Mouse (Mus musculus) lung, adult 2 months (tissue): ENCODE measurements around the gene Plxdc1. TPM values are rescaled to one million over a fixed set of nuclear protein-coding genes. Genes with fewer than 3 reads are reported as not detected.

ENCODE experiments used
- DNase-seq: peaks from one replicate; pipeline ENCODE4 v3.0.0; 2022
- H3K4me1 ChIP-seq: fragments of 200-500 bp; 2 replicates; pipeline ENCODE4 v1.6.1; 2011; ENCODE audit warnings: low read length; ENCODE audit not compliant: control insufficient read depth, insufficient read depth
- H3K4me3 ChIP-seq: fragments of 200-500 bp; replicated peaks from 2 replicates; pipeline ENCODE3; 2011; ENCODE audit warnings: low read depth, mild to moderate bottlenecking, control low read depth, low read length; ENCODE audit errors: extremely low read depth
- CTCF ChIP-seq: fragments of 200-500 bp; IDR thresholded peaks from 2 replicates; pipeline ENCODE4 v1.5.1; 2011; ENCODE audit warnings: mild to moderate bottlenecking, low read length, control low read depth; ENCODE audit not compliant: insufficient read depth
- POLR2A ChIP-seq: fragments of 200-500 bp; IDR thresholded peaks from 2 replicates; pipeline ENCODE4 v1.6.1; 2011; ENCODE audit warnings: low read depth, mild to moderate bottlenecking, control low read depth, low read length, borderline replicate concordance; ENCODE audit errors: extremely low read depth
- WGBS: fragments of 180-500 bp; shearing (Covaris S2); methylation state at CpG from one replicate; pipeline ENCODE4 v1.1.7; 2018; 5-methylcytosine and 5-hydroxymethylcytosine counted together
- polyA plus RNA-seq: library from polyadenylated mRNA; depleted of rRNA; stranded (reverse); fragments of >200 nt; gene quantifications from 2 replicates; pipeline ENCODE4 v1.2.3, GENCODE M21; 2012

The Plxdc1 gene
- polyA plus RNA-seq, 1 experiment = 20.9 TPM

DNA sequence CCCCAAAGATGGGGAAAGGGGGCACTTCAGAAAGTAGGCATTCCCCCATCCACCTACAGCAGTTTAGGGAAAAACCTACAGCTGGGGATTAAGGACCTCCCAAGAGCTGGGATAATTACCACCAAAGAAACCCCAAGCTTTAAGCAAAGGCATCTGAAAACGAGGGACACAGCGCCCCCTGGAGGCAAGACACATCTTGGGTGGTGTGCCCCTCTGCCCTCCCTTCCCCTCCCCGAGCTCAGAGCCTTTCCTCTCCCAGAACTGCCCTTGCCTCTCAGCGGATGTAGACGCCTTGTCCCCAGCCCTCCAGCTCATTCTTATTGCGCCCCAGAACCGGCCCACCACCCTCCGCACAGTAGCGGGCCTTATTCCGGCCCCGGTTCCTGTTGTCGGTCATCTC is 16.4 kb upstream of the Plxdc1 start:
- TF ChIP-seq POLR2A (no peak), CTCF (peak; percentile 83)
- peak; percentile 77 for DNase-seq
- H3K4me3 ChIP-seq = peak overlapping the region; percentile 52
- WGBS = 24% methylated on average over 12 of the region's 12 CpGs
- peaks cover 5% of the 10 kb centered on the region; the same call in 1 of the 2 replicates for H3K4me1 ChIP-seq

DNA sequence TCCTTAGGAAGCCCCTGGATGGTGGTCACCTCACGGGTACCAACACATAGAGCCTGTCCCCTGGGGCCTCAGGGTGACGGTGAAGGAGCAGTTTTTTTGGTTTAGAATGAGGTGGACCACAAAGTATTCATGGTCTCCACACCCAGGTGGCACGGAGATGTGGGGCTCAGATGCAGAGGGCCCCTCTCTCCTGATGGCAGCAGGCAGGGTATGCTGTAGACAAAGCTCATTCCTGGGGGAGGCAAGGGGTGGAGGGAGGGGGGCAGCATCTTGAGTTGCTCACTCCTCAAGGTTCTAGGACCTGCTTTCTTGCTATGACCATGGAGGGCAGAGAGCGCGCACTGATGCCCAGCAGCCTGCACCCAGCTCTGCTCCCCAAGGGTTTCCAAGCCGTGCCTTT is 15.7 kb upstream of the Plxdc1 start:
- 71% methylated on average over 6 of the region's 6 CpGs for WGBS
- H3K4me1 ChIP-seq = peaks cover 5% of the 10 kb centered on the region; the same call in 1 of the 2 replicates
- DNase-seq = no peak
- TF ChIP-seq CTCF = no peak
- TF ChIP-seq POLR2A = no peak
- H3K4me3 ChIP-seq = no peak overlapping the region

DNA sequence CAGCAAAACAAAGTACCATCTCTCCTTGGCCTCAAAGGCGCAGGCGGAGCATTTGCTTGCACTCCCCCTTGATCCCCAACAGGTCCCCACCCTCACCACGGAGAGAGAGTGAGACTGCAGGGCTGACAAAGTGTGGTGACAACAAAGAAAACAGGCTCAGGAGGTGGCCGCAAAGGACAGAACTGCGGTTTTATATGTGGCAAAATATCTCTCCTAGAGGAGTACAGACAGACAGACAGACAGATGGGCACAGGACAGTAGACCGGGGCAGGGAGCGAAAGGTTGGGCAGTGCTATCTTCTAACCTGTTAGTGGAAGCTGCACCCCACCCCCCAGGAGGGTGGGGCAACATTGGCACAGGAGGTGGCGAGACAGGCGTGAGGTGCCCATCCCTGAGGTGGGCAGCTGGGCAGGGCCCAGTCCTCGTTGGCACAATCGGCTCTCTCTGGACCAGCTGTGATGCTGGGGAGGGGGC is 15.1 kb upstream of the Plxdc1 start:
- no peak for DNase-seq
- no peak overlapping the region for H3K4me3 ChIP-seq
- H3K4me1 ChIP-seq = peaks cover 5% of the 10 kb centered on the region; the same call in 1 of the 2 replicates
- TF ChIP-seq CTCF = no peak
- TF ChIP-seq POLR2A = no peak
- 44% methylated on average over 11 of the region's 11 CpGs for WGBS

DNA sequence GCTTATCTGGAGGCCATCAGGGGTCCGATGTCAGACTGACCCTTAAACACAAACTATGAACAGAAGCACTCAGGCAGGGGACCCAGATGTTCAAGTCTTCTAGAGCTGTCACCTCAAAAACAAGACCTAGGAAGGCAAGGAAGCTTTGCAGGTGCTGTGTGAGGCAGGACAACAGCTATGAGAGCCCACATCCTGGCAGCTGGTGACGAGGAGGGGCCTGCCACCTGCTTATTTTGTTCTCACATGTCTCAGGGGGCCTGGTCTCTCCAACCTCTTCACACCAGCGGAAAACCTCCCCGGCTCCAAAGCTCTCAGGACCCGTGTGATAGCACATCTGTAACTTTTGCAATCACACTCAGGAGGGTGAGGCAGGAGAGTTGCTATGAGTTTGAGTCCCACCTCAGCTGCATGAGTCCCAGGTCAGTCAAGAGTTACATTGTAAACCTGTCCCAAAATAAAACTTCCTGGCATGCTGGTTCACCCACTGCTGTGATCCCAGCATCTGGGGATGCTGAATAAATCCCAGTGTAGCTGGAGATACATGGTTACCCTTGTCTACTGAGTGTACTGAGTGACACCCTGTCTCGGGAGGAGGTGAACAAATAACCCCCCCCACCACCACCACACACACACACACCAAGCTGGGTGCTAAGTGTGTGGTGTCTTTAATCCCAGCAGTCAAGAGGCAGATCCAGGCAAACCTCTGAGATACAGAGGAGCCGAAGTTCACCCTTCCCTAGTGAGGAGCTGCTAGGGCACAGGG is 14.3 kb upstream of the Plxdc1 start:
- Histone ChIP-seq H3K4me1 (peaks cover 5% of the 10 kb centered on the region; the same call in 1 of the 2 replicates), H3K4me3 (no peak overlapping the region)
- no peak for TF ChIP-seq POLR2A
- TF ChIP-seq CTCF = no peak
- WGBS = 22% methylated on average over 7 of the region's 7 CpGs
- no peak for DNase-seq

DNA sequence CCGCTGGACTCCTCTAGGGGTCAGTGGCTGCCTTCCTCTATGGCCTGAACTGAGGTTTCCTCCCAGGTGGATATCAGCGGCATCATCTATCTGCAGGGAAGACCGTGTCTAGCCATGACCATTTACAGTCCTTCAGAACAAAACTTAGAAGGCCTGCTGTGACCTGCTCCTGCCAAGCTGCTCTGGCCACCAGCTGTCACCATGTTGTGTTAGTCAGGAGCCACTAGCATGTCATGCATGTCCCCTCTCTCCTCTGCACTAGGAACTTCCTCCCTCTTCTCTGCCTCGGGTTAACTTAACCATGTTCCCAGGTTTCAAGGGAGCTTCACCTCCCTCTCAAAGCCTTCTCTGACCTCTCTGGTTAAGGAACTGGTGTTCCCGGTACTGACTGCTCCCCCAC is 13.5 kb upstream of the Plxdc1 start:
- no peak for DNase-seq
- H3K4me3 ChIP-seq = no peak overlapping the region
- H3K4me1 ChIP-seq = peaks cover 5% of the 10 kb centered on the region
- 40% methylated on average over 5 of the region's 5 CpGs for WGBS
- TF ChIP-seq POLR2A = no peak
- no peak for TF ChIP-seq CTCF

DNA sequence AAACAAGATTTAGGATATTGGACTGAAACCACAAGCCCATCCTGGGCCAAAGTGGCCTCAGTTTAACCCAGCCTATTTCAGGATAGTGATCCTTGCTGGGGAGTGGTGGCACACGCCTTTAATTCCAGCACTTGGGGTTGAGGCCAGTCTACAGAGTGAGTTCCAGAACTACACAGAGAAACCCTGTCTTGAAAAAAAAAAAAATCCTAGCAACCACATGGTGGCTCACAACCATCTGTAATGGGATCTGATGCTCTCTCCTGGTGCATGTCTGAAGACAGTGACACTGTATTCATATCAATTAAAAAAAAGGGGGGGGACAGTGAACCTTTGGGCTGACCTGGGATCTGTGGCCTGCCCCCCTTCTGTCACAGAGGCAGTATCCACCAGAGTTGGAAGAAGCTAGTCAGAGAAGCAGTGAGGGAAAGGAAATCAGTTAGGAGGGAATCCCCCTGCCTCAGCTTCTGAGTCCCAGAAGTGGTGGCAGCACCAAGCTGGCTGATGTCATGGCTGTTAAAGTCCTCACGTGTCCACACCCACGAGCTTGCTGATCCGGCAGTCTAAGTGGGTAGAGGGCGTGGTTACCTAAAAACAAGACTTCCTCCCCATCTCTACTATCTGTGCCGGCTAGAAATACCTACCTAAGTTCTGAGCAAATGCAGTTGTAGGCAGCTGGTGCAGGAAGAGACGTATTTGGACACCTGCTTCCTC is 12.8 kb upstream of the Plxdc1 start:
- DNase-seq = no peak
- TF ChIP-seq CTCF (no peak), POLR2A (no peak)
- Histone ChIP-seq H3K4me1 (peaks cover 7% of the 10 kb centered on the region), H3K4me3 (no peak overlapping the region)
- 33% methylated on average over 7 of the region's 7 CpGs for WGBS

DNA sequence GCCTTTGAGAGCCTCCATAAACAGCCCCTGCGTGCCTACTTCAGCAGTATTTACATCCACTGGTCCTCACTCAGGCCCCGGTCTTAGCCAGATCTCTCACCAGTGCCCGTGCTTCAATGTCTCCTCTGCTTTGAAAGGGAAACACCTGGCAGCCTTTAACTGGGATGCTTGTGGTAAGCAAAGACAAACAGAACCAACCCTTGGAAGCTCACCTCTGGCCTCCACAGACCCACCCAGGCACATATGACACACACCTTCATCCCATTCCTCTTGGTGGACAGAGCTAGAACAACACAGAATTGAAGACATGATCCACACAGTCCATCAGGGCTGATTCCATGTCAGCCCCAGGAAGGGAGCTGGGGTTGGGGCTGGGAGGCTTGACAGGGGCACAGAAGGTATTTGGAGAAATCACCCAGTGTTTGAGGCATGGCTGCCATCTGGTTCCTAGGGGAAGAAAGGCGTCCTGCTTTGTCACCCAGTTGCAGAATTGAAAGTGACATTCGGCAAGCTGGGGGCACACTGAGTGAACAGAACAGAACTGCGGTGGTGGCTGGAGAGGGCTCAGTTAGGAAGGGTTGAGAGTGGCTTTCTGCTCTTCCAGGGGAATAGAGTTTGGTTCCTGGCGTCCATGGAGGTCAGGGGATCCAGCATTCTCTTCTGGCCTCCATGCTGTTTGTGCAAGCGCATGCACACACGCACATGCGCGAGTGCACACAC is 12.0 kb upstream of the Plxdc1 start:
- no peak for TF ChIP-seq POLR2A
- no peak for TF ChIP-seq CTCF
- DNase-seq = no peak
- H3K4me1 ChIP-seq = peaks cover 7% of the 10 kb centered on the region
- H3K4me3 ChIP-seq = no peak overlapping the region
- 68% methylated on average over 11 of the region's 11 CpGs for WGBS

DNA sequence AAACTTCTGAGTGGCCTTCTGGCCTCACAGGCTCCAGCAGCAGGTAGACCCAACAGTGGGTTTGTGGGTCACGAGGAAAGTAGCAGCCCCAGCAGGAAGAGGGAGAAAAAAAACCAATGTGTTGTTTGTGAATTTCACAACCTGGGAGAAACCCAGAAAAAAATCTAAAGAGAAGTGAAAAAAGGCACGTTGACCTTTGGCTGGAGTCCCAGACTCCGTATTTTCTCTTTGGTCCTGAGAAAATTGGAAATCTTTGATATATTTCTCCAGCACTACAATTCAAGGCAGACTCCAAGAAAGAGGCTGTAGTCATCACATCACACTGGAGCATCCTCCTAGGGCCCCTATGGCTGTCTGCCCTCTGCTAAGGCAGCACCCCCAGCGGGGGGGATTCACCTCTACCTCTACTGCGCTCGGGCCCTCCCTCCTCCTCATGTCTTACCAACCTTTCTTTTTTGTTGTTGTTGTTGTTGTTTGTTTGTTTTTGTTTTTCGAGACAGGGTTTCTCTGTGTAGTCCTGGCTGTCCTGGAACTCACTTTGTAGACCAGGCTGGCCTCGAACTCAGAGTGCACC is 11.2 kb upstream of the Plxdc1 start:
- Histone ChIP-seq H3K4me1 (peaks cover 2% of the 10 kb centered on the region), H3K4me3 (no peak overlapping the region)
- 67% methylated on average over 8 of the region's 8 CpGs for WGBS
- TF ChIP-seq CTCF (no peak), POLR2A (no peak)
- DNase-seq = no peak

DNA sequence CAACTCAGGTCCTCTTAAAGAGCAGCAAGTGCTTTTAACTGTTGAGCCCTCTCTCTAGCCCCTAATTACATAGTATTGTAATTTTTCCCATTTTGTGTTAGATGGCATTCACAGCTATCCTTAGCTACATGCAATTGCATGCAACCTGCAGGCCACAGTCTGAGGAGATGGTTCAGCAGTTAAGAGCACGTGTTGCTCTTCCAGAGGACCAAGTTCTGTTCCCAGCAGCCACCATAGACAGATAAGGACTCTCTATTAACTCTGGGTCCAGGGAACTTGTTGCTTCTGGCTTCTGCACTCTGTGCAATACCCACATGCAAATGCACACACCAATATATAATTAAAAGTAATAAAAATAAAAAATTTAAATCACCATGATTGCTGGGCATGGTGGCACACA is 10.4 kb upstream of the Plxdc1 start:
- no peak for DNase-seq
- WGBS = 67% methylated on average over 1 of the region's 1 CpGs
- Histone ChIP-seq H3K4me1 (peaks cover 2% of the 10 kb centered on the region), H3K4me3 (no peak overlapping the region)
- TF ChIP-seq CTCF (no peak), POLR2A (no peak)
